Mouse (Mus musculus): ENCODE measurements around the gene Irs1. TPM values are rescaled to one million over a fixed set of nuclear protein-coding genes. Genes with fewer than 3 reads are reported as not detected.

The Irs1 gene
- total RNA-seq, 2 experiments from 2014 or later, result 44.3 to 49.7 TPM

DNA sequence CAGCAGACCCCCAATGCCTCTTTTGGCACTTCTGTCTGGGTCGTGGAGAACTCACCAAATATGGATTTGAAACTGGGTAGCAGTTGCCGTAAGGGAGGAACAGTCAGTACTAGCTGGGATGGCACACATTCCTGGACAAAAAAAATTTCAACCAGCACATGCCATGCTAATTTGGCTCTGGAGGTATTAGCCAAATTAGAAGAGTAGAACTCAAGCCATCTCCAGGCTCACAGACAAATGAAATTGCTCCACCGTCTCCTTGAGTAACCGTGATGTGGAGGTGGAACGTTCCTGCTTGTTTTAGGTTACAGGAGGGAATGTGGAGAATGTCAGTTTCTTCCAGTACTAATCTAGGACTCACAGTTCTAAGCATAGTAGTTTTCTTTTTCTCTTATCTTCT is 83.7 kb downstream of the Irs1 start:
- intact Hi-C loops (cut with DNase I), result no loop called here
- DNase-seq (ENCODE audit: low spot score), result no peak

DNA sequence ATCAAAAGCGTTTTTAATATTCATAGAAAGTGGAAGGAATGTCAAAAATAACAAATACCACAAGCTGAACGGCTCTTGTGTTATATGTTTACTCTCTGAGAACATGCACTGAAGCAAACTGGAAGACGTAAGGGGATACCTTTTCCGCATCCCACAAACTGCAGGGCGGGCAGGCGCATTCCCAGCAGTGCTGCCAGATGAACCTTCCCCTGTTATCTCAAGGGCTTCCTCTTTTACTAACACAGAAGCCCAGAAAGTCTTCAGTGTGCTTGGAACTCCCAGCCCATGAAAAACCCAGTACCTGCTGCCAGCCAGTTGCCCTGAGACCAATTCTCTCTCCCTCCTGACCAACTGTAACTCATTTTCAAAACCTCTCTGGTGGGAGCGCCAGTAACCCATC is 90.6 kb downstream of the Irs1 start:
- peak; percentile 9 for DNase-seq (ENCODE audit: low spot score)
- intact Hi-C loops (cut with DNase I), result loop anchor here (2.0 to 5.0 kb wide), 3 partner anchors 42 to 503 kb away; no protein-coding TSS in a partner anchor

DNA sequence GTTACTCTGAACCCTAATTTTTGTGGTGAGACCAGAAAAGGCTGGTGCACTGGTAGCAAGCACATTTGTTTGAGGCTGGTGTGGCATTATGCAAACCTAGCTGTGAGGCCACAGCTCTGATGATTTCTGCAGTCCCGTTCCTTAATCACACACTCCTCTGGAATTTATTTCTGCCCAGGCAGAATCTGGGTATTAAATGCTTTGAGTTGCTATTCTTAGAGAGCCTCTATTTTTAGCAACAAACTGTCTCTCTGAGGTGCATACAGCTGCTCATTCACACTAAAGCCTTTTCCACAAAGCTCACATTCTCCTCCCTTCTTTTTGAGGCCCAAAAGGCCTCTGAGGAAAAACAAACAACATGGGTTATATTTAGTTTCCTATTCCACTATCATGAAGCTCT is 91.3 kb downstream of the Irs1 start:
- DNase-seq (ENCODE audit: low spot score), result no peak
- intact Hi-C loops (cut with DNase I), result loop anchor here (2.0 to 10.0 kb wide), 4 partner anchors 42 to 685 kb away; no protein-coding TSS in a partner anchor

DNA sequence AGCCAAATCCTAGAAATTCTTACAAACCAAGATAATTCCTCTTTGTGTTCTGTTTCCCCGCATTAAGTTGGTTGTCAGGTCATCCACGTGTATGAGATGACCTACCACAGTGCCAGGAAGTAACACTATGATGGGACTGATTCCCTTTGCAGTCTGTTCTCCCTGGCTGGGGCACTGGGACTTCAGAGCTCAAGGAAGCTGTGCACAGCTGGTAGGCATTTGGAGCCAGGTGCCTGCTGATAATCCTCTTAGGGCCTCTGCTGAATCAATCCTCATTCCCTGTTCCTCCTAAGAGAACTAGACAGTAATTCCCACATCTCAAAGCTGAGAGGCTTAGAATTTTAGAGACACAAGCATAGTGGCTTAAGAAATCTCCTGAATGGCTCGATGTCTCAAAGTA is 99.6 kb downstream of the Irs1 start:
- intact Hi-C loops (cut with DNase I), result loop anchor here (10.0 kb wide), 1 partner anchor 677 kb away; no protein-coding TSS in a partner anchor
- DNase-seq (ENCODE audit: low spot score), result no peak

DNA sequence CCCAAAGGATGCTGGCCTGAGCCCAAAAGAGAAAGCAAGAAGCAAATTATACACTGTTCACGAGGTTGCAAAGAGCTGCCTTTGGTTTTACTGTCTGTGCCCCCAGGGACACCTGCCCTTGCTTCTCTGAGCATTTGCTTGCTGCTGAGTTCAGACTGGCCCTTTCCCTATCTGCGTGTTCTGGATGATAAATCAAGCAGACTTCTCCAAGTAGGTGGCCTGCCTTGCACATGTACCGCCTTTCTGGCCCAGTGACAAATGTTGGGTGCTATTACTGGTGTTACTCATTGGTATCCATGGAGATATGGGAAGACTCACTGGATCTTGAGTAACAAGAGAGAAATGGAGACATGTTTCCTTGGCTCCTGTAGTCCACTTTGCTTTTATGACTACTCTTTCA is 101.7 kb downstream of the Irs1 start:
- peak; percentile 26 for DNase-seq (ENCODE audit: low spot score)

DNA sequence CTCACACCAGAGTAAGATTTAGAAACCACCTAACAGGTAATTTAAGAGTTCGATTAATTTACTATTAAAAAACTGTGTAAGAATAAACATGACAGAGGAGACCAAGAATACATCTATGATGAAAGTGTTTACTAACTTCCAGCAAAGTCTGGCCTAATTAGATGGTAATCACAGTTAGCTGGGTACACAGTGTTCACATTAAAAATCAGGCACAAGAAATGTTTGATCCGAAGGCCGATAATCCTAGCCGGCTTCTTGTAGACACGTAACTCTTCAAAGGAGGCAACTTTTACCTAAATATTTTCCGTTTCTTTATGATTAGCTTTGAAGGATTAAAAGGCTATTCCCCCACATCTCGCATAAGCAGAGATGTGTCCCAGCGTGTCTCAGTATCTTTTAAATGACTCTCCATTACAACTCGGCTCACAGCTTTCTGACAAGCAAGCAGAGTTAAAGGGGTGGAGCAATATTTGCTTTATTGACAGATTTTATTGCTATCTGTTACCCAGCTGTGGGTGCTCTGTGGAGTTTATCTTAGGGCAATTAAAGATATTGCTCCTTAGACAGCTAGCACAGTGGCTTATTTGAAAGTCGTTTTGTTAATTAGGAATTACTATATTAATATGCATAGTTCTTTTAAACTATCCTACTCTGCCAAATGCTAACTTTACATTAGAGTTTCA is 102.5 kb downstream of the Irs1 start:
- intact Hi-C loops (cut with DNase I), result no loop called here
- no peak for DNase-seq (ENCODE audit: low spot score)

More for the DNA sequence above, 101.7 kb downstream of the Irs1 start:
- intact Hi-C loops (cut with DNase I), result no loop called here

DNA sequence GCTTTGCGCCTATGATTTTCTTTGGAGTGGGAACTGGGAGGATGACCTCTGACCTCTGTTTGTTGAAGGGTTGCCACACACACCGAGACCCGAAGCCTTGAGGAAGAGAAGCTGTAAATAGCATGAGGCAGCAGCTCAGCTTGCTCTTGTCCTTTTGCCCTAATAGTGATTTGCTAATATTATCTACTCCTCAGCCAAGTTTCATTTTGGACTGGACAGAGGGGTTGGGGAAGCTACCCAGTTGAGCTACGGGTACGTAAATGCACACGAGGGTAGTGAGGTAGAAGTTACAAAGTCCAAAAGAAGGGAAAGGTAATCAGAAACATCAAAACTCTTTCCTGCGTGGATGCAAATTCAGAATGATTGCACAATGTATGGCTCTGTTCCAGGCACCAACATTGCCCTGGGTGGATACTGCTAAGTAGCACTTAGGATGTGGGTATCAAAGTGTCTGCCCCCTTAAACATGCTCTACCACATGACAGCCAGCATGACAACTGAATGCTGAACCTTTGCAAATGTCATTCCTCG is 107.2 kb downstream of the Irs1 start:
- DNase-seq (ENCODE audit: low spot score), result no peak
- intact Hi-C loops (cut with DNase I), result no loop called here

Other genes starting within 250 kb of the Irs1 start
- not detected for gene Gm9747, start 58.3 kb downstream of the Irs1 start, total RNA-seq (2021)
- 10 to 100 TPM; 10.2 TPM for gene Rhbdd1, start 25.0 kb upstream of the Irs1 start, total RNA-seq (2021)

All from heart, postnatal 25 days (tissue).